Mouse (Mus musculus): ENCODE data around the gene Obox7.
"Not testable (repeated sequence)": the region's sequence is repeated elsewhere in the genome, so short reads cannot be mapped to it uniquely, and the experiment has no call there.

The Obox7 gene

GRCm38 (mm10) chr7:14659196-14659595 lies at the start of gene Obox7:
Gene Obox7 (plus strand): TSS chr7:14659496.
- DNase-seq (ENCODE audit: low spot score in 2 of 2), result not testable (repeated sequence)

- not testable (repeated sequence) for DNase-seq (ENCODE audit: low spot score in 2 of 2)
These were observed 36.4 kb upstream of the Obox7 start for GRCm38 (mm10) chr7:14622556-14623542.
